In genomic region chr8:111992703-111993039, GRCm38 (mm10) we compare ENCODE assay signal across 9 mouse cellular contexts. TPM values are rescaled to one million over a fixed set of nuclear protein-coding genes. Genes with fewer than 3 reads are reported as not detected.
A peak's percentile ranks its signal among the peaks of the same experiment; 100 is the strongest.
DNase-seq lines count a peak whose midpoint lies in the region; ATAC-seq and TF ChIP-seq lines count a peak whose summit lies in the region.
"Had no signal": no experiment of that assay in that cellular context is flagged by ENCODE, and none has a peak within 500 bp of the region (broad histone marks: within the 10 kb centered on the region; RNA-seq: fewer than 3 reads in every experiment).

No protein-coding gene starts in this region.

- no peaks in the 10 kb centered on the region for H3K27me3 ChIP-seq in hindbrain, embryonic 11.5 days (ENCODE audit: control insufficient read depth, insufficient read depth, low read length)
- H3K27me3 ChIP-seq in hindbrain, embryonic 10.5 days (ENCODE audit: insufficient read depth, poor library complexity, severe bottlenecking): no peaks in the 10 kb centered on the region
- no peaks in the 10 kb centered on the region for H3K27me3 ChIP-seq in forebrain, postnatal 0 days (ENCODE audit: insufficient read depth, low read length)
- H3K27me3 ChIP-seq in midbrain, embryonic 12.5 days: no peaks in the 10 kb centered on the region

- no peak for DNase-seq in hindbrain, embryonic 11.5 days (ENCODE audit: low spot score)
- DNase-seq in hindbrain, embryonic 10.5 days (ENCODE audit: low spot score): no peak
- peak; percentile 3 for DNase-seq in brain, embryonic 14.5 days (ENCODE audit: low read depth)
- DNase-seq in forebrain, postnatal 0 days: no peak
- DNase-seq in left cerebral cortex, postnatal 14 days (ENCODE audit: low spot score in 2 of 2): no peak
- no peak for DNase-seq in gastrocnemius, postnatal 4 days (ENCODE audit: low spot score in 2 of 2)
- DNase-seq in T-cell, adult 2 months (ENCODE audit: low spot score): no peak

- peaks cover 17% of the 10 kb centered on the region for H3K36me3 ChIP-seq in hindbrain, embryonic 11.5 days (ENCODE audit: control insufficient read depth, insufficient read depth, low read length)
- H3K36me3 ChIP-seq in hindbrain, embryonic 10.5 days: peaks cover 72% of the 10 kb centered on the region
- peaks cover 52% of the 10 kb centered on the region for H3K36me3 ChIP-seq in forebrain, postnatal 0 days (ENCODE audit: insufficient read depth)
- H3K36me3 ChIP-seq in midbrain, embryonic 12.5 days: peaks cover 47% of the 10 kb centered on the region

- TF ChIP-seq POLR2A in brain, embryonic 14.5 days (IDR thresholded peaks at IDR 0.05; ENCODE audit: borderline replicate concordance, extremely low read depth, insufficient read depth, insufficient read length, poor library complexity, severe bottlenecking): no peak

- ATAC-seq in hindbrain, embryonic 11.5 days (ENCODE audit: low FRiP score): 0 out of 2 replicates have a peak, but pooled peaks have one; percentile 15
- no peak for ATAC-seq in forebrain, postnatal 0 days
- ATAC-seq in midbrain, embryonic 12.5 days (ENCODE audit: low FRiP score, low read depth): peak; percentile 13; the same call in 1 of the 2 replicates

- no peak overlapping the region for H3K4me3 ChIP-seq in hindbrain, embryonic 11.5 days (ENCODE audit: low read depth, low read length)
- no peak overlapping the region for H3K4me3 ChIP-seq in hindbrain, embryonic 10.5 days
- H3K4me3 ChIP-seq in forebrain, postnatal 0 days (ENCODE audit: low read depth, low read length): 0 out of 2 replicates have a peak overlapping the region, but pooled peaks have one; percentile 57
- H3K4me3 ChIP-seq in midbrain, embryonic 12.5 days: no peak overlapping the region

- H3K9ac ChIP-seq in hindbrain, embryonic 11.5 days (ENCODE audit: low read depth, low read length): no peak overlapping the region
- H3K9ac ChIP-seq in forebrain, postnatal 0 days: 0 out of 2 replicates have a peak overlapping the region, but pooled peaks have one; percentile 69
- H3K9ac ChIP-seq in midbrain, embryonic 12.5 days (replicated peaks): no peak overlapping the region

- H3K9me3 ChIP-seq in hindbrain, embryonic 11.5 days (ENCODE audit: control insufficient read depth, low read length): no peaks in the 10 kb centered on the region
- no peaks in the 10 kb centered on the region for H3K9me3 ChIP-seq in hindbrain, embryonic 10.5 days
- H3K9me3 ChIP-seq in forebrain, postnatal 0 days (ENCODE audit: low read length): no peaks in the 10 kb centered on the region
- no peaks in the 10 kb centered on the region for H3K9me3 ChIP-seq in midbrain, embryonic 12.5 days

- intact Hi-C loops in left cerebral cortex, postnatal 14 days (cut with DNase I): loop anchor here (1.0 to 10.0 kb wide), 2 partner anchors 19 to 118 kb away; partner anchors contain the start of genes Kars, Terf2ip and Tmem170

- no peak overlapping the region for H3K4me2 ChIP-seq in hindbrain, embryonic 11.5 days (replicated peaks; ENCODE audit: low read depth, low read length)
- peak overlapping the region; percentile 70; the same call in 1 of the 2 replicates for H3K4me2 ChIP-seq in forebrain, postnatal 0 days (ENCODE audit: low read depth)
- H3K4me2 ChIP-seq in midbrain, embryonic 12.5 days (replicated peaks): 0 out of 2 replicates have a peak overlapping the region, but pooled peaks have one; percentile 71

- H3K4me1 ChIP-seq in hindbrain, embryonic 11.5 days (replicated peaks; ENCODE audit: control insufficient read depth, insufficient read depth, low read length): no peaks in the 10 kb centered on the region
- H3K4me1 ChIP-seq in hindbrain, embryonic 10.5 days (replicated peaks): peaks cover 10% of the 10 kb centered on the region; the same call in 1 of the 2 replicates
- H3K4me1 ChIP-seq in forebrain, postnatal 0 days (ENCODE audit: insufficient read depth): no peaks in the 10 kb centered on the region
- H3K4me1 ChIP-seq in midbrain, embryonic 12.5 days: peaks cover 10% of the 10 kb centered on the region

- no peak for TF ChIP-seq CTCF in brain, embryonic 14.5 days (IDR thresholded peaks at IDR 0.05; ENCODE audit: borderline replicate concordance, extremely low read depth, insufficient read depth, insufficient read length)
- TF ChIP-seq CTCF in forebrain, postnatal 0 days (IDR thresholded peaks at IDR 0.05; ENCODE audit: low read depth): no peak

- WGBS in hindbrain, embryonic 11.5 days: 72% methylated on average over 3 of the region's 3 CpGs
- WGBS in hindbrain, embryonic 10.5 days: 74% methylated on average over 3 of the region's 3 CpGs
- WGBS in forebrain, postnatal 0 days: 66% methylated on average over 3 of the region's 3 CpGs
- WGBS in midbrain, embryonic 12.5 days: 75% methylated on average over 3 of the region's 3 CpGs

- H3K27ac ChIP-seq in hindbrain, embryonic 11.5 days (ENCODE audit: low read depth, low read length): no peak overlapping the region
- no peak overlapping the region for H3K27ac ChIP-seq in hindbrain, embryonic 10.5 days
- no peak overlapping the region for H3K27ac ChIP-seq in forebrain, postnatal 0 days (ENCODE audit: low read depth, low read length)
- H3K27ac ChIP-seq in midbrain, embryonic 12.5 days (replicated peaks): no peak overlapping the region

RNA-seq across cellular contexts. Expression of gene Adat1, which starts 0.6 kb away (rescaled TPM):
- 9.4 and 14.0 TPM in 2 replicates for polyA plus RNA-seq in hindbrain, embryonic 11.5 days (2014; fragmentation: Nextera tagmentation; extraction: Ambion mirVana)
- polyA plus RNA-seq in hindbrain, embryonic 10.5 days (2016; fragmentation: Nextera tagmentation; extraction: Ambion mirVana): 12.1 and 15.5 TPM in 2 replicates
- 9.7 and 10.4 TPM in 2 replicates for polyA plus RNA-seq in brain, embryonic 14.5 days (2012; rRNA removed)
- total RNA-seq in forebrain, postnatal 0 days (2014; rRNA removed): 4.5 TPM in 2 replicates
- 3.4 and 4.3 TPM in 2 replicates for polyA plus RNA-seq in forebrain, postnatal 0 days (2015; fragmentation: Nextera tagmentation; extraction: Ambion mirVana)
- polyA plus RNA-seq in midbrain, embryonic 12.5 days (2016; fragmentation: Nextera tagmentation; extraction: Ambion mirVana): 10.1 and 12.6 TPM in 2 replicates
- 1 to 10 TPM; 4.8 to 5.2 TPM for total RNA-seq in left cerebral cortex, postnatal 14 days (2021)
- 1 to 10 TPM; 2.6 to 2.7 TPM for total RNA-seq in gastrocnemius, postnatal 4 days (2021)

RNA-seq across cellular contexts. Expression of gene Kars, which starts 18.5 kb away (rescaled TPM):
- 239 and 248 TPM in 2 replicates for polyA plus RNA-seq in hindbrain, embryonic 11.5 days (2014; fragmentation: Nextera tagmentation; extraction: Ambion mirVana)
- polyA plus RNA-seq in hindbrain, embryonic 10.5 days (2016; fragmentation: Nextera tagmentation; extraction: Ambion mirVana): 216 and 246 TPM in 2 replicates
- 93.8 and 116 TPM in 2 replicates for polyA plus RNA-seq in brain, embryonic 14.5 days (2012; rRNA removed)
- total RNA-seq in forebrain, postnatal 0 days (2014; rRNA removed): 125 and 136 TPM in 2 replicates
- polyA plus RNA-seq in forebrain, postnatal 0 days (2015; fragmentation: Nextera tagmentation; extraction: Ambion mirVana): 160 and 165 TPM in 2 replicates
- polyA plus RNA-seq in midbrain, embryonic 12.5 days (2016; fragmentation: Nextera tagmentation; extraction: Ambion mirVana): 189 and 194 TPM in 2 replicates
- 10 to 100 TPM; 68.3 to 71.8 TPM for total RNA-seq in left cerebral cortex, postnatal 14 days (2021)
- 100 to 1,000 TPM; 132 TPM for total RNA-seq in gastrocnemius, postnatal 4 days (2021)

RNA-seq across cellular contexts. Expression of gene Terf2ip, which starts 18.5 kb away (rescaled TPM):
- polyA plus RNA-seq in hindbrain, embryonic 11.5 days (2014; fragmentation: Nextera tagmentation; extraction: Ambion mirVana): 31.9 and 33.5 TPM in 2 replicates
- 29.6 and 34.8 TPM in 2 replicates for polyA plus RNA-seq in hindbrain, embryonic 10.5 days (2016; fragmentation: Nextera tagmentation; extraction: Ambion mirVana)
- 26.8 and 41.1 TPM in 2 replicates for polyA plus RNA-seq in brain, embryonic 14.5 days (2012; rRNA removed)
- 61.0 and 71.2 TPM in 2 replicates for total RNA-seq in forebrain, postnatal 0 days (2014; rRNA removed)
- polyA plus RNA-seq in forebrain, postnatal 0 days (2015; fragmentation: Nextera tagmentation; extraction: Ambion mirVana): 31.6 and 61.5 TPM in 2 replicates
- 40.9 and 41.6 TPM in 2 replicates for polyA plus RNA-seq in midbrain, embryonic 12.5 days (2016; fragmentation: Nextera tagmentation; extraction: Ambion mirVana)
- 10 to 100 TPM; 32.2 to 33.8 TPM for total RNA-seq in left cerebral cortex, postnatal 14 days (2021)
- 10 to 100 TPM; 13.5 to 15.7 TPM for total RNA-seq in gastrocnemius, postnatal 4 days (2021)

RNA-seq across cellular contexts. Expression of gene Gm6793, which starts 22.2 kb away (rescaled TPM):
- polyA plus RNA-seq in hindbrain, embryonic 11.5 days (2014; fragmentation: Nextera tagmentation; extraction: Ambion mirVana): 0.61 and 0.93 TPM in 2 replicates
- 0.46 and 0.85 TPM in 2 replicates for polyA plus RNA-seq in hindbrain, embryonic 10.5 days (2016; fragmentation: Nextera tagmentation; extraction: Ambion mirVana)
- 0.08 and 0.15 TPM in 2 replicates for polyA plus RNA-seq in brain, embryonic 14.5 days (2012; rRNA removed)
- not detected in 2 replicates for total RNA-seq in forebrain, postnatal 0 days (2014; rRNA removed)
- polyA plus RNA-seq in forebrain, postnatal 0 days (2015; fragmentation: Nextera tagmentation; extraction: Ambion mirVana): 0.16 and 0.35 TPM in 2 replicates
- polyA plus RNA-seq in midbrain, embryonic 12.5 days (2016; fragmentation: Nextera tagmentation; extraction: Ambion mirVana): 0.56 and 0.58 TPM in 2 replicates
- total RNA-seq in left cerebral cortex, postnatal 14 days (2021): under 1 TPM in 1 of 2 experiments, not detected in 1; 0.22 TPM
- under 1 TPM; 0.18 to 0.20 TPM for total RNA-seq in gastrocnemius, postnatal 4 days (2021)
- total RNA-seq: adrenal gland, adult 2 months had no signal
- polyA plus RNA-seq: adrenal gland, adult 2 months had no signal

RNA-seq across cellular contexts. Expression of gene Gabarapl2, which starts 52.2 kb away (rescaled TPM):
- polyA plus RNA-seq in hindbrain, embryonic 11.5 days (2014; fragmentation: Nextera tagmentation; extraction: Ambion mirVana): 347 and 351 TPM in 2 replicates
- polyA plus RNA-seq in hindbrain, embryonic 10.5 days (2016; fragmentation: Nextera tagmentation; extraction: Ambion mirVana): 235 and 314 TPM in 2 replicates
- 164 TPM in 2 replicates for polyA plus RNA-seq in brain, embryonic 14.5 days (2012; rRNA removed)
- 155 and 165 TPM in 2 replicates for total RNA-seq in forebrain, postnatal 0 days (2014; rRNA removed)
- polyA plus RNA-seq in forebrain, postnatal 0 days (2015; fragmentation: Nextera tagmentation; extraction: Ambion mirVana): 484 and 489 TPM in 2 replicates
- 351 and 359 TPM in 2 replicates for polyA plus RNA-seq in midbrain, embryonic 12.5 days (2016; fragmentation: Nextera tagmentation; extraction: Ambion mirVana)
- total RNA-seq in left cerebral cortex, postnatal 14 days (2021): 100 to 1,000 TPM; 200 to 212 TPM
- 10 to 100 TPM; 72.7 to 74.9 TPM for total RNA-seq in gastrocnemius, postnatal 4 days (2021)
